Mouse (Mus musculus): ENCODE data around the gene Gpr137. TPM values are rescaled to one million over a fixed set of nuclear protein-coding genes. Genes with fewer than 3 reads are reported as not detected.

The Gpr137 gene
- total and polyA plus RNA-seq, 2 experiments from 2014 or later = 68.5 to 75.2 TPM

DNA sequence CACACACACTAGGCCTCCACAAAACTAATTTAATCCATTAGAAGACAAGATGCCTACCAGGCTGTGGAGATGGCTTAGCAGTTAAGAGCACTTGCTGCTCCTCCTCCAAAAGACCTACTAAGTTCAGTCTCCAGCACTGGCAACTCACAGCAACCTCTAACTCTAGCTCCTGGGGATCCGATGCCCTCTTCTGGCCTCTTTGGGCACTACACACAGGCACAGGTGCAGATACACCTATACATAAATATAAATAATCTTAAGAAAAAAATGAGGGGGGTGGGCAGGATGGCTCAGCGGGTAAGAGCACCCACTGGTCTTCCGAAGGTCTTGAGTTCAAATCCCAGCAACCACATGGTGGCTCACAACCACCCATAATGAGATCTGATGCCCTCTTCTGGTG is 6.0 kb downstream of the Gpr137 start:
- Histone ChIP-seq H3K36me3 (ENCODE audit: insufficient read depth) (peaks cover 7% of the 10 kb centered on the region; the same call in 1 of the 2 replicates), H3K4me3 (ENCODE audit: low read depth, low read length) (no peak overlapping the region), H3K4me1 (ENCODE audit: insufficient read depth) (peaks cover 24% of the 10 kb centered on the region), H3K27me3 (ENCODE audit: insufficient read depth, low read length) (peaks cover 27% of the 10 kb centered on the region), H3K9me3 (ENCODE audit: low read length) (no peaks in the 10 kb centered on the region), H3K27ac (ENCODE audit: low read depth, low read length) (no peak overlapping the region), H3K9ac (no peak overlapping the region), H3K4me2 (ENCODE audit: low read depth) (no peak overlapping the region)
- DNase-seq = no peak
- no peak for ATAC-seq
- TF ChIP-seq CTCF (IDR thresholded peaks at IDR 0.05; ENCODE audit: low read depth) = peak; percentile 47
- 17% methylated on average over 3 of the region's 3 CpGs for WGBS

- peak within 1 kb of the TSS; percentile 41 for H3K4me3 ChIP-seq (ENCODE audit: low read depth, low read length)
- no peak within 1 kb of the TSS for H3K27ac ChIP-seq (ENCODE audit: low read depth, low read length)
Measured at GRCm38 (mm10) chr19:6934195-6934977, 7.9 kb downstream of the Gpr137 start, which contains the start of gene Kcnk4. Gene Kcnk4 (minus strand): TSS chr19:6934515.

GRCm38 (mm10) chr19:6933436-6934194 is 8.7 kb downstream of the Gpr137 start:
- 0 out of 2 replicates have a peak, but pooled peaks cover 4% of the 10 kb centered on the region for H3K4me1 ChIP-seq (ENCODE audit: insufficient read depth)
- no peaks in the 10 kb centered on the region for H3K9me3 ChIP-seq (ENCODE audit: low read length)
- DNase-seq (peak; percentile 58), ATAC-seq (peak; percentile 82)
- H3K27ac ChIP-seq (ENCODE audit: low read depth, low read length) = no peak overlapping the region
- H3K9ac ChIP-seq = peak overlapping the region; percentile 44
- 4% methylated on average over 58 of the region's 58 CpGs for WGBS
- H3K27me3 ChIP-seq (ENCODE audit: insufficient read depth, low read length) = peaks cover 27% of the 10 kb centered on the region
- H3K4me2 ChIP-seq (ENCODE audit: low read depth) = peak overlapping the region; percentile 67
- no peak for TF ChIP-seq CTCF (IDR thresholded peaks at IDR 0.05; ENCODE audit: low read depth)
- 0 out of 2 replicates have a peak, but pooled peaks cover 4% of the 10 kb centered on the region for H3K36me3 ChIP-seq (ENCODE audit: insufficient read depth)
- H3K4me3 ChIP-seq (ENCODE audit: low read depth, low read length) = peak overlapping the region; percentile 41

More at GRCm38 (mm10) chr19:6934195-6934977, 7.9 kb downstream of the Gpr137 start, which contains the start of gene Kcnk4:
- Histone ChIP-seq H3K4me2 (ENCODE audit: low read depth) (peak within 1 kb of the TSS; percentile 67), H3K4me1 (ENCODE audit: insufficient read depth) (peaks cover 8% of the 10 kb centered on the region; the same call in 1 of the 2 replicates), H3K27me3 (ENCODE audit: insufficient read depth, low read length) (peaks cover 27% of the 10 kb centered on the region), H3K9me3 (ENCODE audit: low read length) (no peaks in the 10 kb centered on the region), H3K9ac (peak within 1 kb of the TSS; percentile 44), H3K36me3 (ENCODE audit: insufficient read depth) (peaks cover 7% of the 10 kb centered on the region; the same call in 1 of the 2 replicates)
- TF ChIP-seq CTCF (IDR thresholded peaks at IDR 0.05; ENCODE audit: low read depth) = no peak
- WGBS = 9% methylated on average over 23 of the region's 23 CpGs
- DNase-seq (no peak), ATAC-seq (no peak; the same call in 1 of the 2 replicates)

GRCm38 (mm10) chr19:6933102-6933435 is 9.2 kb downstream of the Gpr137 start:
- DNase-seq (no peak), ATAC-seq (0 out of 2 replicates have a peak, but pooled peaks have one; percentile 1)
- Histone ChIP-seq H3K4me2 (ENCODE audit: low read depth) (peak overlapping the region; percentile 67), H3K27me3 (ENCODE audit: insufficient read depth, low read length) (peaks cover 29% of the 10 kb centered on the region), H3K9me3 (ENCODE audit: low read length) (no peaks in the 10 kb centered on the region), H3K9ac (no peak overlapping the region; the same call in 1 of the 2 replicates), H3K36me3 (ENCODE audit: insufficient read depth) (0 out of 2 replicates have a peak, but pooled peaks cover under 1% of the 10 kb centered on the region), H3K4me3 (ENCODE audit: low read depth, low read length) (peak overlapping the region; percentile 41), H3K4me1 (ENCODE audit: insufficient read depth) (0 out of 2 replicates have a peak, but pooled peaks cover 4% of the 10 kb centered on the region), H3K27ac (ENCODE audit: low read depth, low read length) (no peak overlapping the region)
- no peak for TF ChIP-seq CTCF (IDR thresholded peaks at IDR 0.05; ENCODE audit: low read depth)
- WGBS = 24% methylated on average over 4 of the region's 4 CpGs

DNA sequence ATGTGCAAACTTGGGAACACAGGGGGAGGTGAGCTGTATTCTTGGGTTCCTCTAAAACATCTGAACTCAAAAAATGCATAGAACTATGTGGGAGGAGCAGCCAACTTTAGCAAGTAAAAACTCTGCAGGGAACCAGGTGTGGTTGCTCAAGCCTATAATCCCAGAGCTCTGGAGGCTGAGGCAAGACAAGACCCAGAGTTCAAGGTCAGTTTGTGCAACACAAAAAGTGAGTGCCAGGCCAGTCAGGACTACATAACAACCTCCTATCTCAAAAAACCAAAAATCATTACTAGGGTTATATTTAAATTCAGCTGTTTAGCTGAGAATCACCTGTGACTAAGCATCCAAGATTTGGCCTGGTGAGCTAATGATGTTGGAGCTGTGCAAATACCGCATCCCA is 10.3 kb downstream of the Gpr137 start:
- WGBS = 28% methylated on average over 1 of the region's 1 CpGs
- no peak overlapping the region for H3K4me3 ChIP-seq (ENCODE audit: low read depth, low read length)
- no peak for TF ChIP-seq CTCF (IDR thresholded peaks at IDR 0.05; ENCODE audit: low read depth)
- H3K36me3 ChIP-seq (ENCODE audit: insufficient read depth) = no peaks in the 10 kb centered on the region
- H3K4me2 ChIP-seq (ENCODE audit: low read depth) = no peak overlapping the region
- no peak overlapping the region for H3K9ac ChIP-seq
- no peaks in the 10 kb centered on the region for H3K9me3 ChIP-seq (ENCODE audit: low read length)
- no peak overlapping the region for H3K27ac ChIP-seq (ENCODE audit: low read depth, low read length)
- no peak for DNase-seq
- 0 out of 2 replicates have a peak, but pooled peaks cover 4% of the 10 kb centered on the region for H3K4me1 ChIP-seq (ENCODE audit: insufficient read depth)
- peaks cover 40% of the 10 kb centered on the region for H3K27me3 ChIP-seq (ENCODE audit: insufficient read depth, low read length)
- no peak for ATAC-seq

- no peak overlapping the region for H3K4me2 ChIP-seq (ENCODE audit: low read depth)
- 0 out of 2 replicates have a peak, but pooled peaks cover 4% of the 10 kb centered on the region for H3K4me1 ChIP-seq (ENCODE audit: insufficient read depth)
- H3K9me3 ChIP-seq (ENCODE audit: low read length) = no peaks in the 10 kb centered on the region
- 0% methylated on average over 1 of the region's 2 CpGs for WGBS
- no peak overlapping the region for H3K27ac ChIP-seq (ENCODE audit: low read depth, low read length)
- no peaks in the 10 kb centered on the region for H3K36me3 ChIP-seq (ENCODE audit: insufficient read depth)
- ATAC-seq (no peak), DNase-seq (no peak)
- H3K9ac ChIP-seq = no peak overlapping the region
- no peak for TF ChIP-seq CTCF (IDR thresholded peaks at IDR 0.05; ENCODE audit: low read depth)
- no peak overlapping the region for H3K4me3 ChIP-seq (ENCODE audit: low read depth, low read length)
- H3K27me3 ChIP-seq (ENCODE audit: insufficient read depth, low read length) = peaks cover 50% of the 10 kb centered on the region
Measured at GRCm38 (mm10) chr19:6931002-6931401, 11.3 kb downstream of the Gpr137 start.

All from forebrain, postnatal 0 days (tissue).